Mouse (Mus musculus) kidney, postnatal 4 days (tissue): ENCODE measurements around the gene Itgb7.

Experiments used
- DNase-seq, 2 experiments: peaks; one replicate each; pipeline ENCODE4 v3.0.0; 2021; ENCODE audit warnings: mixed read lengths in 2 of 2

Itgb7 gene

GRCm38 (mm10) chr15:102224992-102225617, 6.6 kb downstream of the Itgb7 start:
- peak in 1 of 2 experiments; percentile 33 for DNase-seq

GRCm38 (mm10) chr15:102224186-102224991, 7.4 kb downstream of the Itgb7 start:
- peak; percentile 91 to 92 for DNase-seq

- peak in 1 of 2 experiments; percentile 40 for DNase-seq
Measured at GRCm38 (mm10) chr15:102222386-102222785, 9.4 kb downstream of the Itgb7 start.

- DNase-seq, result no peak
Measured at GRCm38 (mm10) chr15:102217325-102217724, 14.4 kb downstream of the Itgb7 start.

GRCm38 (mm10) chr15:102216459-102217228, 15.1 kb downstream of the Itgb7 start:
- DNase-seq, result no peak

GRCm38 (mm10) chr15:102215624-102216023, 16.1 kb downstream of the Itgb7 start:
- no peak for DNase-seq

- DNase-seq, result no peak
Measured at GRCm38 (mm10) chr15:102214132-102214531, 17.6 kb downstream of the Itgb7 start.

- DNase-seq, result no peak
Measured at GRCm38 (mm10) chr15:102211895-102212294, 19.8 kb downstream of the Itgb7 start.

GRCm38 (mm10) chr15:102210816-102211215, 20.9 kb downstream of the Itgb7 start:
- DNase-seq, result no peak

GRCm38 (mm10) chr15:102209114-102209513, 22.6 kb downstream of the Itgb7 start:
- no peak for DNase-seq

GRCm38 (mm10) chr15:102208092-102208561, 23.6 kb downstream of the Itgb7 start:
- no peak for DNase-seq

GRCm38 (mm10) chr15:102207351-102207750, 24.4 kb downstream of the Itgb7 start:
- peak in 1 of 2 experiments; percentile 46 for DNase-seq

GRCm38 (mm10) chr15:102205779-102206178, 26.0 kb downstream of the Itgb7 start:
- peak in 1 of 2 experiments; percentile 54 for DNase-seq

- no peak for DNase-seq
Measured at GRCm38 (mm10) chr15:102204674-102205505, 26.9 kb downstream of the Itgb7 start, which contains the start of gene Csad. Csad (minus strand) TSS chr15:102204724.

- DNase-seq, result peak; percentile 78 to 83
Measured at GRCm38 (mm10) chr15:102203835-102204381, 27.8 kb downstream of the Itgb7 start.

GRCm38 (mm10) chr15:102202971-102203834, 28.5 kb downstream of the Itgb7 start, which contains the start of gene Zfp740:
Zfp740 (plus strand) TSS chr15:102203249.
- DNase-seq, result peak; percentile 97 to 99

GRCm38 (mm10) chr15:102198841-102199240, 32.9 kb downstream of the Itgb7 start:
- DNase-seq, result no peak

GRCm38 (mm10) chr15:102195373-102195772, 36.4 kb downstream of the Itgb7 start:
- no peak for DNase-seq

- DNase-seq, result no peak
Measured at GRCm38 (mm10) chr15:102194439-102194838, 37.3 kb downstream of the Itgb7 start.

- no peak for DNase-seq
Measured at GRCm38 (mm10) chr15:102193652-102194051, 38.1 kb downstream of the Itgb7 start.
